Mouse (Mus musculus): Measurements from ENCODE around the gene Entpd2.

GRCm38 (mm10) chr2:25402972-25403601 is 7.4 kb downstream of the Entpd2 start:
- no peak for TF ChIP-seq CTCF (IDR thresholded peaks at IDR 0.05; ENCODE audit: control insufficient read depth, insufficient read depth, low read length)
- no peak for TF ChIP-seq POLR2A (IDR thresholded peaks at IDR 0.05; ENCODE audit: borderline replicate concordance, control insufficient read depth, low read depth, low read length)

All from bone marrow, adult 2 months (tissue).